Mouse (Mus musculus) G1E (cell line): Measurements from ENCODE around the gene Rnf141. TPM values are rescaled to one million over a fixed set of nuclear protein-coding genes. Genes with fewer than 3 reads are reported as not detected.

Source experiments
- ATAC-seq: 2 replicates; pipeline ENCODE4 v1.8.0; 2016; ENCODE audit warnings: mild to moderate bottlenecking; ENCODE audit not compliant: insufficient number of reproducible peaks, poor library complexity, low FRiP score, severe bottlenecking; ENCODE audit errors: extremely low read depth
- DNase-seq: peaks from one replicate; pipeline ENCODE4 v3.0.0; 2012; ENCODE audit warnings: low spot score
- H3K27me3 ChIP-seq: 2 replicates; pipeline ENCODE4 v1.6.1; 2012; ENCODE audit warnings: mild to moderate bottlenecking, low read length, inconsistent platforms; ENCODE audit not compliant: insufficient read depth
- H3K36me3 ChIP-seq: replicated peaks from 2 replicates; pipeline ENCODE3; 2012; ENCODE audit warnings: mild to moderate bottlenecking, inconsistent platforms
- H3K4me1 ChIP-seq: 2 replicates; pipeline ENCODE4 v1.6.1; 2012; ENCODE audit warnings: low read depth, low read length, inconsistent platforms, mixed read lengths; ENCODE audit not compliant: insufficient read depth
- H3K4me3 ChIP-seq: 2 replicates; pipeline ENCODE4 v1.5.1; 2012; ENCODE audit warnings: low read depth, mild to moderate bottlenecking, inconsistent platforms, low read length, moderate library complexity, mixed read lengths
- H3K9me3 ChIP-seq: replicated peaks from 2 replicates; pipeline ENCODE4 v1.6.1; 2012; ENCODE audit warnings: inconsistent platforms
- CTCF ChIP-seq: IDR thresholded peaks from 2 replicates; pipeline ENCODE4 v1.5.1; 2012; ENCODE audit warnings: low read depth, low read length, inconsistent platforms, mixed read lengths
- GATA1 ChIP-seq: IDR thresholded peaks from 2 replicates; pipeline ENCODE4 v1.6.1; 2012; ENCODE audit warnings: borderline replicate concordance, low read length, inconsistent platforms, mixed read lengths
- GATA2 ChIP-seq: IDR thresholded peaks from 2 replicates; pipeline ENCODE4 v1.6.1; 2012; ENCODE audit warnings: low read depth, low read length, inconsistent platforms, borderline replicate concordance
- POLR2AphosphoS5 ChIP-seq: IDR thresholded peaks from 2 replicates; pipeline ENCODE4 v1.6.1; 2012; ENCODE audit warnings: low read depth, low read length, inconsistent platforms; ENCODE audit not compliant: insufficient replicate concordance
- TAL1 ChIP-seq: conservative IDR thresholded peaks from 2 replicates; pipeline ENCODE4 v1.6.1; 2012; ENCODE audit warnings: low read depth, low read length, inconsistent platforms, mixed read lengths
- polyA plus RNA-seq: library from polyadenylated mRNA; stranded (reverse); fragments of >175 nt; gene quantifications from 2 replicates; pipeline ENCODE4 v1.2.3, GENCODE M21; 2012
- total RNA-seq, 2 experiments: library from RNA; stranded (forward) in 1 of 2; stranded (reverse) in 1 of 2; fragments of 200-1000 nt in 1 of 2; fragments of >200 nt in 1 of 2; fragmentation: Nextera tagmentation in 1 of 2; gene quantifications; 2 replicates each; pipeline ENCODE4 v1.2.3; 2014 to 2017

Rnf141 gene
- total and polyA plus RNA-seq, 3 experiments = 0.92 to 38.6 (median 18.2) TPM

GRCm38 (mm10) chr7:110804266-110804665 is 40.0 kb downstream of the Rnf141 start:
- H3K4me1 ChIP-seq = no peaks in the 10 kb centered on the region; the same call in 1 of the 2 replicates
- DNase-seq = no peak
- no peak for ATAC-seq
- no peaks in the 10 kb centered on the region for H3K9me3 ChIP-seq
- no peak overlapping the region for H3K4me3 ChIP-seq
- TF ChIP-seq TAL1 (no peak), CTCF (no peak), GATA1 (no peak), POLR2AphosphoS5 (no peak), GATA2 (no peak)
- no peaks in the 10 kb centered on the region for H3K27me3 ChIP-seq
- peaks cover 90% of the 10 kb centered on the region for H3K36me3 ChIP-seq

- H3K9me3 ChIP-seq = no peaks in the 10 kb centered on the region
- H3K4me1 ChIP-seq = peaks cover 4% of the 10 kb centered on the region; the same call in 1 of the 2 replicates
- H3K27me3 ChIP-seq = no peaks in the 10 kb centered on the region
- no peak for TF ChIP-seq CTCF
- TF ChIP-seq GATA2 = no peak
- TF ChIP-seq TAL1 = no peak
- no peak for TF ChIP-seq GATA1
- no peak for TF ChIP-seq POLR2AphosphoS5
- no peak overlapping the region for H3K4me3 ChIP-seq
- peaks cover 88% of the 10 kb centered on the region for H3K36me3 ChIP-seq
- no peak for DNase-seq
- no peak for ATAC-seq
Measured at GRCm38 (mm10) chr7:110803131-110803530, 41.1 kb downstream of the Rnf141 start.

- peaks cover 13% of the 10 kb centered on the region for H3K4me1 ChIP-seq
- no peak for TF ChIP-seq TAL1
- peak; percentile 88 for TF ChIP-seq CTCF
- TF ChIP-seq GATA2 = no peak
- no peak for TF ChIP-seq POLR2AphosphoS5
- H3K4me3 ChIP-seq = no peak overlapping the region
- peak; percentile 51 for ATAC-seq
- peak; percentile 42 for DNase-seq
- no peaks in the 10 kb centered on the region for H3K27me3 ChIP-seq
- H3K9me3 ChIP-seq = no peaks in the 10 kb centered on the region
- peaks cover 91% of the 10 kb centered on the region for H3K36me3 ChIP-seq
Measured at GRCm38 (mm10) chr7:110801028-110801427, 43.2 kb downstream of the Rnf141 start.

GRCm38 (mm10) chr7:110797722-110798409 is 46.4 kb downstream of the Rnf141 start:
- TF ChIP-seq CTCF (no peak), TAL1 (no peak), GATA1 (no peak), GATA2 (no peak), POLR2AphosphoS5 (no peak)
- no peak for ATAC-seq
- no peaks in the 10 kb centered on the region for H3K9me3 ChIP-seq
- no peaks in the 10 kb centered on the region for H3K27me3 ChIP-seq
- no peak overlapping the region for H3K4me3 ChIP-seq
- peaks cover 24% of the 10 kb centered on the region for H3K4me1 ChIP-seq
- peaks cover 91% of the 10 kb centered on the region for H3K36me3 ChIP-seq
- no peak for DNase-seq

GRCm38 (mm10) chr7:110796367-110797051 is 47.7 kb downstream of the Rnf141 start:
- no peaks in the 10 kb centered on the region for H3K9me3 ChIP-seq
- peaks cover 24% of the 10 kb centered on the region for H3K4me1 ChIP-seq
- no peak overlapping the region for H3K4me3 ChIP-seq
- no peak for TF ChIP-seq GATA2
- no peak for TF ChIP-seq CTCF
- no peak for TF ChIP-seq GATA1
- TF ChIP-seq POLR2AphosphoS5 = no peak
- H3K27me3 ChIP-seq = no peaks in the 10 kb centered on the region
- no peak for ATAC-seq
- H3K36me3 ChIP-seq = peaks cover 91% of the 10 kb centered on the region
- DNase-seq = no peak

- TF ChIP-seq GATA1 = no peak
- no peak for TF ChIP-seq GATA2
- no peak for TF ChIP-seq POLR2AphosphoS5
- TF ChIP-seq TAL1 = no peak
- no peak for TF ChIP-seq CTCF
- ATAC-seq (no peak), DNase-seq (no peak)
- Histone ChIP-seq H3K4me1 (peaks cover 24% of the 10 kb centered on the region), H3K36me3 (peaks cover 96% of the 10 kb centered on the region), H3K4me3 (no peak overlapping the region), H3K9me3 (no peaks in the 10 kb centered on the region), H3K27me3 (no peaks in the 10 kb centered on the region)
Measured at GRCm38 (mm10) chr7:110794722-110795121, 49.5 kb downstream of the Rnf141 start.
